Mouse (Mus musculus): ENCODE data around the gene Akap11.

Gene Akap11

DNA sequence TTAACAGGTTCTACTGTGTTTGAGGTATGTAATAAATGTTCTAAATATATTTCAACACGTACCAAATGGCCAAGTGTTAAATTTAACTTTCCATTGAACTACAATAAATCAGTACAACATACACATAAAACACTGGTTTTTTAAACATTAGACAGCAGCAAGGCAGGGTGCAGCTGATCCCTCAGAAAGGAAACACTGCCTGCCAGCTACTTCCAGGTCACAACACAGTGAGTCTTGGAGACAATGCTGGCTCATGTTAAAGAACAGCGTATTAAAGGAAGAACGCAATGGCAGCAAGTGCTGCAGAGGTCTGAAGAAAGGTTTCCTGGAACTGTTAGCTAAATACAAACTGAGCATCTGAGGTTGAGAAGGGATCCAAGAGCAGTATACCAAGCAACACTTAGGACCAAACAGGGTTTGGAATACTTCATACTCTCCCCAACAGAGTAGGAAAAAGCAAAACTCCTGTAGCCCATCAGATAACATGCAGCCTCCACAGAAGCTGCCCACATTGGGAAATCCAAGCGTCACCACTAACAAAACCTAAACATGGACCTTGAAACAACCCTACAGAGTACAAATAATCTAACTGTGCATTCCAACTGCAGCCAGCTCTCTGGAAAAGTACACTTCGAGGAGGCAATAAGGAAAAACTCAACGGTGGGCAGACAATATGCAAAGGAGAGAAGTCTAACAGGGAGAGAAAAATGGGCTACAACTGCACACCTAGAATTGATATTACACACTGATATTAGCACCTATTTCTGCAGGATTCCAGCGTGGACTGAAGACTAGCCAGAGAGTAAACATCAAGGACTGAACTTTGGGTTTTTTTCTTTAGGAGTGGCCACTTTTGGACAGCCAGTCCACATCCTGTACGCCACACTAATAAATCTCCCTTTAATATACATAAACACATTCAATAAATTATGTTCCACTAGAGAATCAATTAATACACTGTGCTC is 7.9 kb downstream of the Akap11 start:
- DNase-seq (ENCODE audit: low read depth in 2 of 2, low spot score in 2 of 2): no peak

DNA sequence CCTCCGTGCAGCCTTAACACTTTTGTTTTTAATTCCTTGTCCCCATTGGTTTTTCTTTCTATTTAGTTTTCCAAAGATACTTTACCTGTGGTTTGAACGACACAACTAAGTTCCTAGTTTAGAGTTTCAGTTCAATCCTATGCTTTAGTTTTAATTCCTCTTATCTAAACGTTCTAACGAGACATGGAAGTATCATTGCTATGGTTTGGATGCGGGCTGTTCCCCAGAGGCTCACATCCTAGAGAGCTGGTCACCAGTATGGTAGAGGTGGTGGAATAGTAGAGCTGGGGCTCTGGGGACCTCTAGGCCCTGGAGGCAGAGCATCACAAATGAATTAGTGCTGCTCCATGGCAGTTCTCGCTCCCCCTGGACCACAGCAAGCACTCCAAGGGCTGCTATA is 9.7 kb downstream of the Akap11 start:
- no peak for DNase-seq (ENCODE audit: low read depth in 2 of 2, low spot score in 2 of 2)

DNA sequence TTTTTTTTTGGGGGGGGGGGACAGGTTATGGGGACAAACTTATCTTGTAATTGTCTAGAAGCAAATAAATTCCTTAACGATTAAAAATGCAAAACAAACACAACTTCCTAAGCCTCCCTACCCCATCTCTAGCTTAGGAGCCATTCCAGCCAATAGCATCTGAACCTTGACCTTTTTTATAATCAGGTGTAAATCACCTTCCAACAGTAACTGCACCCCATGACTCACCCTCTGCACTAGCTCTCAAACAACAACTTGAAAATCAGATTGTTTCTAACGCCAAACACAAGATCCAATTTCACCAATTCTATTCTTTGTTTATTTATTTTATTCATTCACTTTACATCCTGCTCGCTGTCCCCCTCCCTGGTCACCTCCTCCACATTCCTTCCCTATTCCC is 10.1 kb downstream of the Akap11 start:
- no peak for DNase-seq (ENCODE audit: low read depth in 2 of 2, low spot score in 2 of 2)

DNA sequence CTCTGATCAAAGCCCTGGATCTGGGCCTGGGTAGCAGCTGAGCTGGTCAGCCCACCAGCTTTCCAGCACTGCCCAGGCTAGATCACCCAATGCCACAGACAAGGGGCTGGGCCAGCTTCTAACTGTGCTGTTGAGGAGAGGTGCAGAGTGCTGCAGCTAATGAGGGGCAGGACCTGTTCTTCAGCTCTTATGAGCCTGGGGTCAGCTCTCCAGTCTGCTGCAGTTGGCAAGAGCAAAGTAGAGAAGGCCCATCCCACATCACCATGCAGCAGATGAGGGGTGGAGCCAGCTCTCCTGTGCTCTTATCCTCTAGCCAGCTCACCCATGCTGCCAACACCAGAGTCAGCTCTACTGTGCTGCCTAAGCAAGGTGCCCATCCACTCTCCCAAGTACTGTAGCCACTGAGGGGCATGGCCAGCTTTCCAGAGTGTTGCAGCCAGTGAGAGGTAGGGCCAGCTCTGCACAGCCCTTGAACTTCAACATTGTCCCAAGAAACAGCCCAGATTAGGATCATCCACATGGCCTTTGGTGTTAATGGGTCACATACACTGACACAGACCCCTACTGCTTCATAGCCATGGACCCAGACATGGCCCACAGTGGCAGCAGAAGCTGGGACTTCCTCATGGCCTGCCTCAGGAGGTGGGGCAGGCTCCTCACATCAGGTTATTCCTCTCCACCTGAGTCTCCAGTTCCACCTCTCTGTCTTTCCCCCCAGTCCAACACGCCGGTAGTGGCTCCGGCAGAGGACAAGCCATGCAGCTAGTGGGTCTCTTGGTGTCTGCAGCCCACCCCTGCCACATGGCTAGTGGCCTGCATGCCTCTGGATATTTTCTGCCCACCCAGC is 10.8 kb downstream of the Akap11 start:
- no peak for DNase-seq (ENCODE audit: low read depth in 2 of 2, low spot score in 2 of 2)

DNA sequence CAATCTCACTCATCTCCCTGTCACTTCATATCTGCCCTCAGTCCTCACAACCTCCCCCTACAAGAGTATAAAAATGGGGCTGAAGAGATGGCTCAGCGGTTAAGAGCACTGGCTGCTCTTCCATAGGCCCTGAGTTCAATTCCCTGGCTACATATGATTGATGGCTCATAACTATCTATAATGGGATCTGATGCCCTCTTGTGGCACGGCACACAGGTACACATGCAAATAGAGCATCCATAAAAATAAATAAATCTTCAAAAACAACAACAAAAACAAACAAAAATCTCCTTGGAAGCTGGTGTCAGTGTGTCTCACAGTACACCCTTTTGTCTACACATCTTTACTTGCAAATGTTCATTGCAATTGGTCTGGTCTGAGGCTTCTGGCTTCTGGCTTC is 11.5 kb downstream of the Akap11 start:
- no peak for DNase-seq (ENCODE audit: low read depth in 2 of 2, low spot score in 2 of 2)

DNA sequence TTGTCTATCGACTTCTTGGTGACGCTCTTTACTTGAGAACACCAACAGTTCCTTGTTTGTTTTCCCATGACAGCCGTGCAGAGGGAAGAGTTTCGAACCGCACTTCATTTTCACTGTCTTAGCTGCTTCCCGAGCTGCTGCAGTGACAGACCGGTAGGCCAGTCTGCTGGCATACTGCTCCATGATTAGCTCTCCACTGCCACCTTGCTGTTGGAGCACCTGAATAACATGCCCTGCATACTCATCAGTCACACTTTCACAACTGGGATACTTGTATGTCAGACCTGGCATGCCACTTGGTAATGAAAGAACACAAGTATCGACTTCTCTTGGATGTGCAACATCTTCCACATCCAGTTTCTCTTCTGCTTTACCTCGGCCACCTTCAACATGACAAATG is 25.9 kb downstream of the Akap11 start:
- DNase-seq (ENCODE audit: low read depth in 2 of 2, low spot score in 2 of 2): no peak

DNA sequence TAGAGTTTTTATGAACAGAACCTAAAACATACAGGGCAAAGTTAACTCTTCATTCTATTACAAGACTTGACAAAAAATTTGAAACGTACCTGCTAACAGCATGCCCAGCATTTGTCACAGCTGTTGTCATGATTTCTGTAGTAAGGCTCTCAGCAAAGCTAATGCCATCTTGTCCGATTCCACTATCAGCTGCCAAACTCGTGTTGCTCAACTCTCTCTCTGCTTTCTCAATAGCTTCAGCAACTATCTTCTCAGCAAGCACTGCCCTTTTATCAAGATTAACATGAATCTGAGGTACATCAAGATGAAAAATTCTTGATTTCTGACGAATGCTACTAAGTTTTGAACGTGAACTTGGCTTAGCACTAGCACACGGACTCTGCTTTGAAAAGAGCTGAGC is 26.8 kb downstream of the Akap11 start:
- no peak for DNase-seq (ENCODE audit: low read depth in 2 of 2, low spot score in 2 of 2)

DNA sequence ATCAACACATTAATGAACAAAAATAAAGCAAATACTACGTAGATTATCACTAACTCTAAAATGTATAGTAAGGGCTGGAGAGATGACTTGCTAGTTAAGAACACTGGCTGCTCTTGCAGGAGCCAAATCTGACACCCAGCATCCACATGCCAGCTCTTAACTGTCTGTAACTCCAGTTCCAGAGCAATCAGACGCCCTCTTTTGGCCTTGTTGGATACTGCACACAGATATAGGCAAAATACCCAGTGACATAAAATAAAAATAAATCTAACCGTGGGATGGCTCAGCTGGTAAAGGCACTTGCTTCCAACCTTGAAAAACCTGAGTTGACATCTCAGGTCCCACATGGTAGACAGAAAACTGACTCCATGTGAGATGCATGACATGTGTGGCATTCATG is 36.0 kb downstream of the Akap11 start:
- no peak for DNase-seq (ENCODE audit: low read depth in 2 of 2, low spot score in 2 of 2)

DNA sequence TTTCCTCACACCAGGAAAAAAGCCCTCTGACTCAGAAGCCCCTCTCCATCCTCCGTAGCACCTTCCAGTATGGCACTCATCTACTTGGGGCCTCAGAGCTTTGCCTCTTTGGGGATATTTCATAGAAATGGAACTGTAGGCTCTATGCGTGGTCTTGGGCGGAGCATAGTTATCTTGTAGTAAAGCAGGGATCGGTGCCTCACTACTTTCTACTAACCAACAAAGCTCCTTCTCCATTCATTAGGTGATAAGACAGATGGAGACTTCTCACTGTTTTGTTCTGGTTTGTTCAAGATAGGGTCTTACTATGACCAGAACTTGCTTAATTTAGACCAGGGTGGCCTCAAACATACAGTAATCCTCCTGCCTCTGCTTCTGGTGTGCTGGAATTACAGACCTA is 39.9 kb downstream of the Akap11 start:
- no peak for DNase-seq (ENCODE audit: low read depth in 2 of 2, low spot score in 2 of 2)

DNA sequence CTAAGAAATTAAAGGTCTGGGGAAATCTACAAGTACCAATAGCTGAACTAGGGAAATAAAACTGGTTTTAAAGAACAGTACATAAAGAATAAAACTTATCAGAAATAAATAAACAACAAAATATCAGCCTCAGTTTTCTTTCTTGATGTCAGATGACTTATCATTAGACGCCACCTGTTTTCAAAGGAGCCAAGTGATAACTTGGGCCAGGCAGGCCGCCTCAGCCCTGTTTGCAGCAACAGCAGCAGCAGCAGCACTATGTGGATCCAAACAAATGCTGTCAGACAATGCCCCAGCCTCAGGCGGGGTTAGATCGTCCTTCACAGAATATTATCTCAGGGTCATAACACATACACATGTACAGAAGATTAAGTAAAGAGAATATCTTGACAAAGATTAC is 41.4 kb downstream of the Akap11 start:
- no peak for DNase-seq (ENCODE audit: low read depth in 2 of 2, low spot score in 2 of 2)

DNA sequence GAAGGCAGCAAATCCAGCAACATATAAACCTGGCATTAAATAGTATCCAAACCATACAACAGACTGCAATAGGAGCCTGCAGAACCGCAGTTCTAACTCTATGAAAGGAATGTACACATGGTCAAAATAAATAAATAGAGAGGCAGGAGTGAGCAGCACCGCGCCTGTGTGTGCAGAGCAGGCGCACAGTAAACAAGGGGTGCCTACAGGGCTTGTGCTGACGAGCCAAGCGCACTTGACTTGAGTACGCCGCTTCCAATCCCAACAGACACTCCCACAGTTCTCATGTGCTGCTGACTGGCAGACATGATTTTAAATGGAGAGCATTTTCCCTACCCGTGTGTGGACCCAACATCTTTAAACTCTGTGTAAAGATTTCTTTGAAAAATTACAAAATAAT is 44.0 kb downstream of the Akap11 start:
- no peak for DNase-seq (ENCODE audit: low read depth in 2 of 2, low spot score in 2 of 2)

DNA sequence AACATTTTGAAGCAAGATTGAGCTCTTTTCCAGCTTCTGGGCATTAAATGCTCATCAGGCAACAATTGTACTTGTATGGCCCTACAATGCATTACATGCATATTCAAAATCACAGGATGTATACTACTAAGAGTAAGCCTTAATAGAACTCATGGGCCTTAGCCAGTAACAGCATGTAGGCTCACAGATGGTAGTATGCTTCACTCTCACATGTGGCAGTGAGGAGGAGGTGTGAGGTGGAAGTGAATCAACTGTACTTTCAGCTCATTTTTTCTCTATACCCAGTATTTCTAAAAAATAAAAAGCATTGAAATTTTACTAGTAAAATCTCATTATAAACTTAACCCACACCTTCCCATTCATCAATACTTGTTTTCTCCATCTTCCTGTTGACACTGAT is 45.2 kb downstream of the Akap11 start:
- no peak for DNase-seq (ENCODE audit: low read depth in 2 of 2, low spot score in 2 of 2)

DNA sequence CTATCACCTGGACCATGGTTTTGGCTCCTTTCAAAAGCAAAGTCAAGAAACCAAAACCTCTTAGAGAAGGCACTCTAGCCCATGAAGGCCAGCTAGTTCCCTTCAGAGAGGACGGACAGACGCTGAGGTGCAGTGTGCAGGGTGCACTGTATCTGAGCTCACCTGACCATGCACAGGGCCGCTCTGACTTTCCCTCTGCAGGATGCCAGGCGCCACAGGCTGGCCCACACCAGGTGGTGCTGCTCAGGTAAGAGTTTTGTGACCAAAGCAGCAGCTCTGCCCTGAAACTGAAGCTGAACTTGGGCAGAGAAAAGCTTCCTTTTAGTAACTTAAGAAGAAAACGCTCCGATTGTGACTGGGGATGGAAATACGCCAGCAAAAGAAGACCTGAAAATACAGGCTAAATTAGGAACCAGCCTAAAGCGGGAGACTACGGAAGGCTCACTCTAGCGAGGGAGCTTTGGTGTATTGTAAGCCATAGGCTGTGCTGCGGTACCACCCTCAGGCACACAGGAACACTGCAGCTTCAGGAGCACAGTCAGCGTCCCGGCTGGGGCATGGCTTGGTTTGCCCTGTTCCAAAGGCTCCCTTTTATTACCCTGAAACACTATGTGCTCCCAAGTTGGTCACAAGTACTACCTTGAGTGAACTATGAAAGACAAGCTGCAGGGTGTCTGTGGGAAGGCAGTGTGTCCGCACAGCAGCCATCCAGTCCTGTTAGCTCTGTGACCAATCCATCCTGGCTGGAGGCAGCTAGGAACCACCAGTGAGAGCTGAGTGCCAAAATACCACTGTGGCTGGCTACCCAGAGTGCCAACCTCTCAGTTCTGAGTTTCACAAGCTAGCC is 54.0 kb downstream of the Akap11 start:
- peak; percentile 10 to 21 for DNase-seq (ENCODE audit: low read depth in 2 of 2, low spot score in 2 of 2)

DNA sequence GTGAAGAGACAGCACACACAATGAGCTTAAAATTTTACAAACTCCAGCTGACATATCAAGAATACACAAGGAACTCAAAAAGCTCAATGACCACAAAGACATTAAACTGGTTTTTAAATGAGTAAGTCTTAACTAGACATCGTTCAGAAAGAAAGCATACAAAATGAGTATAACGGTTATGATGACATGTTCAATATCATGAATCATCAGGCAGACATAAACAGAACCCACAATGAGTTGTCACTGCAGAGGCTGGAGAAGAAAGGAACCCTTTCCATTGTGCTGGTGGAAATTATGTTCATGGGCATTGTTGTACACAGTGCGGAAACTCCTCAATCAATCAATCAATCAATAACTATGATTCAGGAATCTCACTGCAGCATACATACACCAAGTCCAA is 62.5 kb downstream of the Akap11 start:
- DNase-seq (ENCODE audit: low read depth in 2 of 2, low spot score in 2 of 2): no peak

DNA sequence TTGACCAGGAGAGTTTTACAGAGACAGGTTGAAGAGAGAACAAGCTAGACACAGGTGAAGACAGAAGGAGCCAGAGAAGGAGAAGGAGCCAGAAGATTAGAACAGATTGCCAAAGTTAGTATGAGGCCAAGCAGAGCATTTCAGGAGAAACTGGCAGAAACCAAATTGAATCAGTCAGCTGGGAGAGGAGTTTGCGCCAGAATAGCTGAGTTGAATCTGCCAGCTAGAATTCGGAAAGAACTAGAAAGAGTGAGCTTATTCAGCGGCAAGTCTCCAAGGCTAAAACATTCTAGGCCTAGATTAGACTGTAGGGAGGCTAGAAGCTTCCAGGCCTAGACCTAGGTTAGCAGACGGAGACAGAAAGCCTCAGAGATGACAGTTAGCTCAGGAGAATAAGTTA is 65.9 kb downstream of the Akap11 start:
- DNase-seq (ENCODE audit: low read depth in 2 of 2, low spot score in 2 of 2): no peak

DNA sequence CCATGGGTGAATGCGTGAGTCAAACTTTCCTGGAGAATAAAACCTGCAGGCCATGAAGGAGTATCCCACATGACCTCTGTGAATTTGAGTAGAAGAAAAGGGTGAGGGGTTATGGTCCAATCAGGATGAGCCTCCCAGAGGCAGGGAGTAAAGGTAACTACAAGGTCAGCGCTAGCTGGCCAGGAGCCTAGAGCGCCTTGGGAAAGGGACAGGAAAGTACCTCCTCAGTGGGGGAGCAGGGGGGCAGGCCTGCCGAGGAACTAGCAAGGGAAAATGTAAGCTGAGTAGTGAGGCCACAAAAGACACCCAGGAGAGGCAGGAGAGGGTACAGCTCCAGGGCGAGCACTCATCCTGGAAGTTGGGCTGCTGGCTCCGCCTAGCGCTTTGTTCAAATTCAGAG is 67.6 kb downstream of the Akap11 start:
- no peak for DNase-seq (ENCODE audit: low read depth in 2 of 2, low spot score in 2 of 2)

DNA sequence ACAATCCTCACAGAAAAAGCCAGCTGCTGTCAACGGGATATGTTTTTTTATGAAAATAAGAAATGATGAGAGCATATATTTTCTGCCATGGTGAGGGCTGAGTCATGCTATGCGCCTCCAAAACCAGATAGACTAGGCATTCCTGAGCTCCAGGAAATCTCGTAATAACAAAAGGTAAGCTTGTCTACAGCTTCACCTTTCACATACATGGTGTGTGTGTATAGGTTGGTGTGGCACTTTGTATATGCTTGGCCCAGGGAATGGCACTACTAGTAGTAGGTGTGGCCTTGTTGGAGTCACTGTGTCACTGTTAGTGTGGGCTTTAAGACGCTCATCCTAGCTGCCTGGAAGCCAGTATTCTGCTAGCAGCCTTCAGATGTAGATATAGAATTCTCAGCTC is 68.6 kb downstream of the Akap11 start:
- no peak for DNase-seq (ENCODE audit: low read depth in 2 of 2, low spot score in 2 of 2)

DNA sequence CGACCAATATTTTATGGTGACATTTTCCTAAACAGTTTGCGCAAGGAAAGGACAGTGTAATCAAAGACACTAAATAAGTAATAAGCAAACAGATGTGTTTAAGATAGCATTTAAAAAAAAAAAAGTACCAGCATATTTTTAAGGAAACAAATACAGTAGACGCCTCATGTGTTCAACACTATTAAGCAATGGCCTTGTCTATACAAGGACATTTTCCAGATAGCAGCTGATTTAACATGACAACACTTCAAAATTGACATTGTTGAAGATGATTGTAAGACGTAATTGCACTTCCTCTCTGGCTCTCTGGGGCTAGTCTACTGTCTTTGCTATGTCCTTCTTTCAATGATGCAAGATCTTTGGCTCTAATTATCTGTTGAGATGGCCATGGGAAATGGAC is 72.3 kb downstream of the Akap11 start:
- DNase-seq (ENCODE audit: low read depth in 2 of 2, low spot score in 2 of 2): no peak

DNA sequence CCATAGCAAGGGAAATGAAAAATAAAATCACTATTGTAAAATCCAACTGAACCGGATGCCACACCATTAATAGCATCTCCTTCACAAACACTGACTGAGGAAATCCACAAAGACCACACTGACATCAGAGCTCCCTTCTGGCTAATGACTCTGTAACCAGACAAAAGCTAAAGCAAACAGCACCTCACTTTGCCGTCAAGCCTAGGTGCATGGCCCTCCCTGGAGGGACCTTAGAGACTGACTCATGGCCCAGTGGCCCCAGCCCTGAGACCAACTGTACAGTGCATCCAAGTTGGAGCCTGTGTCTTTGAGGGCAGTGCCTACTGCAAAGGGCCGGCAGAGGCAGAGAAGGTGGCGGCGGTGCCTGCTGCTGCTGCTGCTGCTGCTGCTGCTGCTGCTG is 77.5 kb downstream of the Akap11 start:
- peak; percentile 34 to 51 for DNase-seq (ENCODE audit: low read depth in 2 of 2, low spot score in 2 of 2)

DNA sequence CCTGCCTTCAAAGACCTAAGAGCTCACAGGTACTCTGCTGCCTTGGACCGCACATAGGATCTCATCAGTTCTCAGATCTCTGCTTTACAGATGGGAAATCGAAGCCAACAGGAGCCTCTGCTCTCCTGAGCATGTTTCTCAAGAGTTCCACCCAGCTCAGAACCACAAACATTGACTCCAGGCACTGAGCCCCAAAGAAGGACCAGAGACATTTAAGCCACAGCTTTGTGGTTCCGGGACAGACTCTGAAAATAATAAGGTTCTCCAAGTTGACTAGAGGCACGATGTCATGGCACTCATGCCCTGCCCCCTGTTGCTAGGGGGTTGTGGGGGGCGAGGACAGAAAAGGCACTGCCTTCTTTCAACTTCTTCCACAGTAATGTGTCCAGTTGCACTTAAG is 77.9 kb downstream of the Akap11 start:
- peak; percentile 19 to 25 for DNase-seq (ENCODE audit: low read depth in 2 of 2, low spot score in 2 of 2)

DNA sequence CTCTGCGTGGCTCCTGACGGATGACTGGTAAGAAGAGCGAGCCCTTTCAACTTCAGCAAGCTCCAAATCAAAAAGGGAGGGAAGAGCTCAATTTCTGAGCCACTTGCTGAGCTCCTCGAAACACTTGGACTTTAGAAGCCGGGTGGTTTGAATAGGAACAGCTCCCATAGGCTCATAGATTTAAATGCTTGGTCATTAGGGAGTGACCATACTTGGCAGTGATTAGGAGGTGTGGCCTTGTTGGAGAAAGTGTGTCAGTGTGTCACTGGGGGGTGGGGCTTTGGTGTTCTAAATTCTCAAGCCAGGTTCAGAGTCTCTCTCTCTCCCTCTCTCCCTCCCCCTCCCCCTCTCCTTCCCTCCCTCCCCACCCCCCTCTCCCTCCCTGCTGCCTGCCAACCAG is 81.6 kb downstream of the Akap11 start:
- DNase-seq (ENCODE audit: low read depth in 2 of 2, low spot score in 2 of 2): no peak

Data from CD8-positive naive resting alpha-beta T cell, adult 2 months (primary cell).